Mouse (Mus musculus) bone marrow macrophage, adult 2 months (primary cell): ENCODE data around the gene Wsb2. TPM values are rescaled to one million over a fixed set of nuclear protein-coding genes. Genes with fewer than 3 reads are reported as not detected.
"Not testable (repeated sequence)": the region's sequence is repeated elsewhere in the genome, so short reads cannot be mapped to it uniquely, and the experiment has no call there.

ENCODE experiments used
- H3K27ac ChIP-seq: 2 replicates; pipeline ENCODE4 v1.5.1; 2012; ENCODE audit warnings: low read depth, low read length; ENCODE audit not compliant: insufficient read depth
- H3K4me1 ChIP-seq: 2 replicates; pipeline ENCODE4 v1.6.1; 2012; ENCODE audit warnings: low read length; ENCODE audit not compliant: control insufficient read depth, insufficient read depth
- H3K4me3 ChIP-seq: 2 replicates; pipeline ENCODE4 v1.5.1; 2012; ENCODE audit warnings: mild to moderate bottlenecking, low read length, moderate library complexity; ENCODE audit not compliant: insufficient read depth
- CTCF ChIP-seq: IDR thresholded peaks from 2 replicates; pipeline ENCODE4 v1.5.1; 2012; ENCODE audit warnings: low read depth, mild to moderate bottlenecking, low read length, moderate library complexity
- POLR2A ChIP-seq: IDR thresholded peaks from 2 replicates; pipeline ENCODE4 v1.6.1; 2012; ENCODE audit warnings: mild to moderate bottlenecking, low read depth, low read length, borderline replicate concordance
- polyA plus RNA-seq: library from polyadenylated mRNA; stranded (reverse); fragments of >200 nt; gene quantifications from 2 replicates; pipeline ENCODE4 v1.2.4, GENCODE M21; 2012; ENCODE audit not compliant: missing spikeins, insufficient read depth, insufficient read length

Gene Wsb2
- polyA plus RNA-seq, 1 experiment: 45.4 TPM

GRCm38 (mm10) chr5:117337999-117338398, 19.1 kb upstream of the Wsb2 start:
- Histone ChIP-seq H3K27ac (no peak overlapping the region), H3K4me3 (no peak overlapping the region), H3K4me1 (no peaks in the 10 kb centered on the region)
- TF ChIP-seq CTCF: no peak
- no peak for TF ChIP-seq POLR2A

- TF ChIP-seq POLR2A: no peak
- no peak for TF ChIP-seq CTCF
- no peak overlapping the region for H3K4me3 ChIP-seq
- H3K27ac ChIP-seq: no peak overlapping the region
- no peaks in the 10 kb centered on the region for H3K4me1 ChIP-seq
Measured at GRCm38 (mm10) chr5:117338503-117338902, 18.6 kb upstream of the Wsb2 start.

GRCm38 (mm10) chr5:117340081-117340480, 17.0 kb upstream of the Wsb2 start:
- H3K4me1 ChIP-seq: no peaks in the 10 kb centered on the region
- no peak overlapping the region for H3K4me3 ChIP-seq
- TF ChIP-seq CTCF (no peak), POLR2A (no peak)
- H3K27ac ChIP-seq: no peak overlapping the region

- H3K4me3 ChIP-seq: no peak overlapping the region
- H3K27ac ChIP-seq: no peak overlapping the region
- TF ChIP-seq CTCF: no peak
- no peak for TF ChIP-seq POLR2A
- no peaks in the 10 kb centered on the region for H3K4me1 ChIP-seq
Measured at GRCm38 (mm10) chr5:117341896-117342295, 15.2 kb upstream of the Wsb2 start.

GRCm38 (mm10) chr5:117344496-117344895, 12.6 kb upstream of the Wsb2 start:
- H3K4me1 ChIP-seq, H3K27ac ChIP-seq, H3K4me3 ChIP-seq: not testable (repeated sequence)

- TF ChIP-seq CTCF (no peak), POLR2A (no peak)
- H3K27ac ChIP-seq: no peak overlapping the region
- H3K4me1 ChIP-seq: no peaks in the 10 kb centered on the region
- no peak overlapping the region for H3K4me3 ChIP-seq
Measured at GRCm38 (mm10) chr5:117345432-117345976, 11.6 kb upstream of the Wsb2 start.

GRCm38 (mm10) chr5:117346281-117346680, 10.8 kb upstream of the Wsb2 start:
- H3K4me1 ChIP-seq: no peaks in the 10 kb centered on the region
- TF ChIP-seq CTCF: no peak
- no peak for TF ChIP-seq POLR2A
- H3K4me3 ChIP-seq: no peak overlapping the region
- H3K27ac ChIP-seq: no peak overlapping the region

GRCm38 (mm10) chr5:117347011-117347410, 10.1 kb upstream of the Wsb2 start:
- Histone ChIP-seq H3K27ac (no peak overlapping the region), H3K4me1 (no peaks in the 10 kb centered on the region), H3K4me3 (no peak overlapping the region)
- TF ChIP-seq POLR2A (no peak), CTCF (no peak)

GRCm38 (mm10) chr5:117347838-117348237, 9.3 kb upstream of the Wsb2 start:
- no peak overlapping the region for H3K4me3 ChIP-seq
- H3K27ac ChIP-seq: no peak overlapping the region
- H3K4me1 ChIP-seq: no peaks in the 10 kb centered on the region
- TF ChIP-seq POLR2A (no peak), CTCF (no peak)

GRCm38 (mm10) chr5:117348279-117348678, 8.8 kb upstream of the Wsb2 start:
- H3K27ac ChIP-seq: no peak overlapping the region
- no peaks in the 10 kb centered on the region for H3K4me1 ChIP-seq
- no peak overlapping the region for H3K4me3 ChIP-seq
- TF ChIP-seq CTCF: no peak
- TF ChIP-seq POLR2A: no peak

GRCm38 (mm10) chr5:117354121-117354520, 3.0 kb upstream of the Wsb2 start:
- Histone ChIP-seq H3K4me3 (no peak overlapping the region), H3K27ac (no peak overlapping the region), H3K4me1 (peaks cover 17% of the 10 kb centered on the region)
- no peak for TF ChIP-seq POLR2A
- no peak for TF ChIP-seq CTCF
